Mouse (Mus musculus) cerebellum, adult 2 months (tissue): ENCODE results near the gene Madd. TPM values are rescaled to one million over a fixed set of nuclear protein-coding genes. Genes with fewer than 3 reads are reported as not detected.

Experiments used
- DNase-seq, 2 experiments: peaks; one replicate each; pipeline ENCODE4 v3.0.0; 2021
- H3K27ac ChIP-seq: fragments of 200-500 bp; 2 replicates; pipeline ENCODE4 v1.5.1; 2012; ENCODE audit warnings: low read length, control low read depth, inconsistent platforms; ENCODE audit not compliant: insufficient read depth
- H3K27me3 ChIP-seq: fragments of 200-500 bp; 2 replicates; pipeline ENCODE4 v1.6.1; 2012; ENCODE audit warnings: inconsistent platforms, mild to moderate bottlenecking, low read length, moderate library complexity; ENCODE audit not compliant: control insufficient read depth, insufficient read depth
- H3K4me1 ChIP-seq: fragments of 200-500 bp; 2 replicates; pipeline ENCODE4 v1.6.1; 2011; ENCODE audit warnings: low read length; ENCODE audit not compliant: control insufficient read depth, insufficient read depth
- H3K4me3 ChIP-seq: fragments of 200-500 bp; replicated peaks from 2 replicates; pipeline ENCODE3; 2011; ENCODE audit warnings: mild to moderate bottlenecking, low read depth, low read length, control low read depth; ENCODE audit not compliant: insufficient read depth
- CTCF ChIP-seq: fragments of 200-500 bp; IDR thresholded peaks from 2 replicates; pipeline ENCODE4 v1.5.1; 2011; ENCODE audit warnings: low read depth, mild to moderate bottlenecking, control low read depth, low read length, moderate library complexity, borderline replicate concordance; ENCODE audit not compliant: insufficient read depth
- POLR2A ChIP-seq: fragments of 200-500 bp; IDR thresholded peaks from 2 replicates; pipeline ENCODE4 v1.6.1; 2011; ENCODE audit warnings: low read length, control low read depth, borderline replicate concordance; ENCODE audit not compliant: insufficient read depth
- WGBS: fragments of 180-500 bp; shearing (Covaris S2); methylation state at CpG from one replicate; pipeline ENCODE4 v1.1.7; 2018; 5-methylcytosine and 5-hydroxymethylcytosine counted together
- polyA plus RNA-seq: library from polyadenylated mRNA; depleted of rRNA; stranded (reverse); fragments of >200 nt; gene quantifications from 2 replicates; pipeline ENCODE4 v1.2.3, GENCODE M21; 2012

The Madd gene
- polyA plus RNA-seq, 1 experiment = 175 TPM

- Histone ChIP-seq H3K27ac (no peak overlapping the region), H3K27me3 (no peaks in the 10 kb centered on the region), H3K4me3 (no peak overlapping the region), H3K4me1 (no peaks in the 10 kb centered on the region)
- 70% methylated on average over 1 of the region's 1 CpGs for WGBS
- TF ChIP-seq POLR2A (no peak), CTCF (no peak)
- DNase-seq = no peak
These were observed 2.6 kb upstream of the Madd start for GRCm38 (mm10) chr2:91186208-91186607.

- H3K27ac ChIP-seq = peak overlapping the region; percentile 84
- WGBS = 0% methylated on average over 9 of the region's 9 CpGs
- H3K4me3 ChIP-seq = peak overlapping the region; percentile 97
- H3K27me3 ChIP-seq = no peaks in the 10 kb centered on the region
- peak; percentile 99 for DNase-seq
- peaks cover 3% of the 10 kb centered on the region; the same call in 1 of the 2 replicates for H3K4me1 ChIP-seq
- TF ChIP-seq CTCF = no peak
- TF ChIP-seq POLR2A = no peak
These were observed 506 bp downstream of the Madd start for GRCm38 (mm10) chr2:91183148-91183513.

GRCm38 (mm10) chr2:91182405-91183147 is 1.1 kb downstream of the Madd start:
- H3K27me3 ChIP-seq = no peaks in the 10 kb centered on the region
- peak overlapping the region; percentile 84 for H3K27ac ChIP-seq
- peak overlapping the region; percentile 97 for H3K4me3 ChIP-seq
- peak; percentile 91 to 93 for DNase-seq
- TF ChIP-seq POLR2A (peak; percentile 56; the same call in 1 of the 2 replicates), CTCF (no peak)
- H3K4me1 ChIP-seq = peaks cover 3% of the 10 kb centered on the region; the same call in 1 of the 2 replicates
- 1% methylated on average over 79 of the region's 81 CpGs for WGBS

- no peaks in the 10 kb centered on the region for H3K27me3 ChIP-seq
- peak overlapping the region; percentile 72 for H3K27ac ChIP-seq
- TF ChIP-seq CTCF (no peak), POLR2A (peak; percentile 66; the same call in 1 of the 2 replicates)
- DNase-seq = peak; percentile 79 to 81
- peak overlapping the region; percentile 97 for H3K4me3 ChIP-seq
- H3K4me1 ChIP-seq = peaks cover 3% of the 10 kb centered on the region; the same call in 1 of the 2 replicates
- 3% methylated on average over 8 of the region's 8 CpGs for WGBS
These were observed 1.6 kb downstream of the Madd start for GRCm38 (mm10) chr2:91182016-91182404.

GRCm38 (mm10) chr2:91180706-91181105 is 2.9 kb downstream of the Madd start:
- Histone ChIP-seq H3K27me3 (no peaks in the 10 kb centered on the region), H3K4me3 (peak overlapping the region; percentile 39), H3K4me1 (peaks cover 3% of the 10 kb centered on the region; the same call in 1 of the 2 replicates), H3K27ac (no peak overlapping the region)
- peak; percentile 52 to 73 for DNase-seq
- TF ChIP-seq CTCF (no peak), POLR2A (0 out of 2 replicates have a peak, but pooled peaks have one; percentile 22)
- WGBS = 9% methylated on average over 5 of the region's 5 CpGs

- no peak overlapping the region for H3K27ac ChIP-seq
- no peaks in the 10 kb centered on the region for H3K27me3 ChIP-seq
- 21% methylated on average over 4 of the region's 4 CpGs for WGBS
- TF ChIP-seq POLR2A (no peak), CTCF (no peak)
- peak overlapping the region; percentile 33 for H3K4me3 ChIP-seq
- peaks cover 3% of the 10 kb centered on the region; the same call in 1 of the 2 replicates for H3K4me1 ChIP-seq
- no peak for DNase-seq
These were observed 3.8 kb downstream of the Madd start for GRCm38 (mm10) chr2:91179825-91180224.

GRCm38 (mm10) chr2:91176234-91176633 is 7.4 kb downstream of the Madd start:
- TF ChIP-seq POLR2A (no peak), CTCF (no peak)
- peaks cover 3% of the 10 kb centered on the region; the same call in 1 of the 2 replicates for H3K4me1 ChIP-seq
- no peak overlapping the region for H3K27ac ChIP-seq
- no peak for DNase-seq
- H3K4me3 ChIP-seq = no peak overlapping the region
- no peaks in the 10 kb centered on the region for H3K27me3 ChIP-seq
- 65% methylated on average over 6 of the region's 6 CpGs for WGBS

- Histone ChIP-seq H3K27me3 (no peaks in the 10 kb centered on the region), H3K4me3 (no peak overlapping the region), H3K4me1 (peaks cover 3% of the 10 kb centered on the region; the same call in 1 of the 2 replicates), H3K27ac (no peak overlapping the region)
- no peak for DNase-seq
- no peak for TF ChIP-seq POLR2A
- no peak for TF ChIP-seq CTCF
- WGBS = 55% methylated on average over 4 of the region's 4 CpGs
These were observed 8.1 kb downstream of the Madd start for GRCm38 (mm10) chr2:91175490-91175889.
